Mouse (Mus musculus) sigmoid colon, adult 10 weeks (tissue): ENCODE data around the gene Spr. TPM values are rescaled to one million over a fixed set of nuclear protein-coding genes. Genes with fewer than 3 reads are reported as not detected.

Experiments
- polyA plus RNA-seq: library from polyadenylated mRNA; stranded (reverse); fragments of 350-450 nt; fragmentation: Illumina TruSeq; extraction: RNeasy Lipid Tissue Mini Kit (QIAGEN cat#74804); gene quantifications from one replicate; pipeline ENCODE4 v1.2.3, GENCODE M21; 2014; ENCODE audit warnings: low read depth, low replicate concordance

The Spr gene
- 1.1 TPM for polyA plus RNA-seq

GRCm38 (mm10) chr6:85137217-85138035, at the start of gene Spr:
TSS of gene Spr (minus strand) at chr6:85137766.

Other genes with a start within 250 kb of the Spr start
- 34.1 TPM for gene Exoc6b, start 68.3 kb downstream of the Spr start, polyA plus RNA-seq
- gene Emx1, start 49.7 kb upstream of the Spr start, polyA plus RNA-seq = not detected
- gene Sfxn5, start 195.7 kb upstream of the Spr start, polyA plus RNA-seq = 5.4 TPM
- 1.1 TPM for gene Rab11fip5, start 236.9 kb upstream of the Spr start, polyA plus RNA-seq